Mouse (Mus musculus): ENCODE measurements around the gene Olfr616.
"Not testable (repeated sequence)": the region's sequence is repeated elsewhere in the genome, so short reads cannot be mapped to it uniquely, and the experiment has no call there.

The Olfr616 gene

GRCm38 (mm10) chr7:103569043-103569442 lies at the start of gene Olfr616:
Olfr616 (minus strand) TSS chr7:103569143.
- no peak for DNase-seq (ENCODE audit: low spot score)

GRCm38 (mm10) chr7:103612434-103612833 lies 43.5 kb upstream of the Olfr616 start, which contains the start of gene Olfr620:
Olfr620 (minus strand) TSS chr7:103612534.
- DNase-seq (ENCODE audit: low spot score) = no peak

- DNase-seq (ENCODE audit: low spot score) = no peak
Measured at GRCm38 (mm10) chr7:103607425-103607824, 38.5 kb upstream of the Olfr616 start.

GRCm38 (mm10) chr7:103600275-103600674 lies 31.3 kb upstream of the Olfr616 start, which contains the start of gene Olfr619:
Olfr619 (plus strand) TSS chr7:103600575.
- no peak for DNase-seq (ENCODE audit: low spot score)

GRCm38 (mm10) chr7:103589803-103590202 lies 20.9 kb upstream of the Olfr616 start, which contains the start of gene Olfr618:
Olfr618 (plus strand) TSS chr7:103590103.
- no peak for DNase-seq (ENCODE audit: low spot score)

- no peak for DNase-seq (ENCODE audit: low spot score)
Measured at GRCm38 (mm10) chr7:103572761-103573160, 3.8 kb upstream of the Olfr616 start, which contains the start of gene Olfr617. Olfr617 (plus strand) TSS chr7:103573061.

- no peak for DNase-seq (ENCODE audit: low spot score)
Measured at GRCm38 (mm10) chr7:103555779-103556178, 13.2 kb downstream of the Olfr616 start, which contains the start of gene Olfr615. Olfr615 (plus strand) TSS chr7:103556079.

GRCm38 (mm10) chr7:103547774-103548173 lies 21.2 kb downstream of the Olfr616 start, which contains the start of gene Olfr613:
Olfr613 (plus strand) TSS chr7:103548074.
- DNase-seq (ENCODE audit: low spot score) = no peak

GRCm38 (mm10) chr7:103542617-103543016 lies 26.3 kb downstream of the Olfr616 start, which contains the start of gene Olfr612:
Olfr612 (minus strand) TSS chr7:103542717.
- DNase-seq (ENCODE audit: low spot score) = not testable (repeated sequence)

GRCm38 (mm10) chr7:103520746-103521145 lies 48.2 kb downstream of the Olfr616 start, which contains the start of gene Olfr611:
Olfr611 (minus strand) TSS chr7:103520846.
- not testable (repeated sequence) for DNase-seq (ENCODE audit: low spot score)
